Mouse (Mus musculus): ENCODE measurements around the gene Kcne2.

DNA sequence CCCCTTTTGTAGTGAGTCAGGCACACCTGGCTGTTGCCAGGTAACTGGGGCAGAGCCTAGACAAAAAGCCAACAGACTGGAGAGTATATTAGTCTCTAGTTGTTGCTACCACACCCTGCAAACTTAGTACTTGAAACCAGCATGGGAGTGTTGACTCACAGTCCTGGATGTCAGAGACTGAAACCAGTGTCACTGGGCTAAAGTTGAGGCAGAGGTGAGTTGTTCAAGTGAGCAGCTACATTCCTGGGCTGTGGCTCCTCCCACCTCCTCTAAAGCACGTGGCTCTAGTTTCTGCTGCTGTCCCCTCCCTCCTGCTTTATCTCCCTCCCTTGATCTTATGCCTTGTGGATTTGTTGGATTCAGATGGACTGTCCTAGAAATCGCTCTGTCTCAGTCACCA lies 46.3 kb upstream of the Kcne2 start:
- TF ChIP-seq CTCF (IDR thresholded peaks at IDR 0.05) (no peak), EP300 (IDR thresholded peaks at IDR 0.05) (peak; percentile 82)

Measured in lung, postnatal 0 days (tissue).